Mouse (Mus musculus) hindbrain, embryonic 10.5 days (tissue): Measurements from ENCODE around the gene Padi1. TPM values are rescaled to one million over a fixed set of nuclear protein-coding genes. Genes with fewer than 3 reads are reported as not detected.
A peak's percentile ranks its signal among the peaks of the same experiment; 100 is the strongest.

Experiments used
- DNase-seq: peaks from one replicate; pipeline ENCODE4 v3.0.0-alpha.2; 2017; ENCODE audit warnings: low spot score
- H3K27ac ChIP-seq: fragments of 300-500 bp; sonication (generic); 2 replicates; pipeline ENCODE4 v1.5.1; 2016; ENCODE audit warnings: mild to moderate bottlenecking, moderate library complexity
- H3K27me3 ChIP-seq: fragments of 300-500 bp; sonication (generic); 2 replicates; pipeline ENCODE4 v1.6.1; 2016; ENCODE audit warnings: mild to moderate bottlenecking; ENCODE audit not compliant: poor library complexity, insufficient read depth, severe bottlenecking
- H3K36me3 ChIP-seq: fragments of 300-500 bp; sonication (generic); 2 replicates; pipeline ENCODE4 v1.6.1; 2016; ENCODE audit warnings: mild to moderate bottlenecking, moderate library complexity
- H3K4me1 ChIP-seq: fragments of 300-500 bp; sonication (generic); replicated peaks from 2 replicates; pipeline ENCODE4 v1.6.1; 2016; ENCODE audit warnings: mild to moderate bottlenecking
- H3K4me3 ChIP-seq: fragments of 300-500 bp; sonication (generic); 2 replicates; pipeline ENCODE4 v1.5.1; 2016; ENCODE audit warnings: mild to moderate bottlenecking, moderate library complexity
- H3K9me3 ChIP-seq: fragments of 300-500 bp; sonication (generic); 2 replicates; pipeline ENCODE4 v1.6.1; 2016; ENCODE audit warnings: mild to moderate bottlenecking, moderate library complexity
- WGBS: fragments of 180-500 bp; shearing (Covaris S2); methylation state at CpG from one replicate; pipeline ENCODE4 v1.1.7; 2016; 5-methylcytosine and 5-hydroxymethylcytosine counted together
- polyA plus RNA-seq: library from polyadenylated mRNA; unstranded; fragments of >200 nt; fragmentation: Nextera tagmentation; extraction: Ambion mirVana; gene quantifications from 2 replicates; pipeline ENCODE4 v1.2.1, GENCODE M21; 2016

The Padi1 gene
- polyA plus RNA-seq, 1 experiment from 2014 or later = 0.07 TPM

GRCm38 (mm10) chr4:140876681-140877080, 31.1 kb upstream of the Padi1 start:
- DNase-seq = no peak
- H3K4me1 ChIP-seq = peaks cover 10% of the 10 kb centered on the region; the same call in 1 of the 2 replicates
- H3K27me3 ChIP-seq = no peaks in the 10 kb centered on the region
- H3K4me3 ChIP-seq = no peak overlapping the region
- H3K36me3 ChIP-seq = no peaks in the 10 kb centered on the region
- peaks cover 17% of the 10 kb centered on the region for H3K9me3 ChIP-seq
- H3K27ac ChIP-seq = no peak overlapping the region
- 71% methylated on average over 6 of the region's 6 CpGs for WGBS

- 89% methylated on average over 8 of the region's 8 CpGs for WGBS
Measured at GRCm38 (mm10) chr4:140876161-140876560, 30.6 kb upstream of the Padi1 start.

GRCm38 (mm10) chr4:140873011-140873410, 27.4 kb upstream of the Padi1 start:
- peaks cover 15% of the 10 kb centered on the region for H3K27me3 ChIP-seq
- H3K9me3 ChIP-seq = peaks cover 17% of the 10 kb centered on the region
- 65% methylated on average over 11 of the region's 11 CpGs for WGBS
- no peak for DNase-seq
- H3K4me1 ChIP-seq = peaks cover 19% of the 10 kb centered on the region
- H3K36me3 ChIP-seq = no peaks in the 10 kb centered on the region
- H3K4me3 ChIP-seq = no peak overlapping the region
- no peak overlapping the region for H3K27ac ChIP-seq

More at GRCm38 (mm10) chr4:140876161-140876560, 30.6 kb upstream of the Padi1 start:
- DNase-seq = no peak
- Histone ChIP-seq H3K9me3 (peaks cover 17% of the 10 kb centered on the region), H3K4me3 (no peak overlapping the region), H3K4me1 (peaks cover 10% of the 10 kb centered on the region; the same call in 1 of the 2 replicates), H3K27me3 (no peaks in the 10 kb centered on the region), H3K36me3 (no peaks in the 10 kb centered on the region), H3K27ac (no peak overlapping the region)

- DNase-seq = no peak
- no peak overlapping the region for H3K4me3 ChIP-seq
- peaks cover 17% of the 10 kb centered on the region for H3K9me3 ChIP-seq
- peaks cover 19% of the 10 kb centered on the region for H3K4me1 ChIP-seq
- no peak overlapping the region for H3K27ac ChIP-seq
- no peaks in the 10 kb centered on the region for H3K36me3 ChIP-seq
- WGBS = 78% methylated on average over 5 of the region's 5 CpGs
- H3K27me3 ChIP-seq = peaks cover 17% of the 10 kb centered on the region
Measured at GRCm38 (mm10) chr4:140872686-140872992, 27.1 kb upstream of the Padi1 start.

- no peak overlapping the region for H3K27ac ChIP-seq
- WGBS = 93% methylated on average over 8 of the region's 8 CpGs
Measured at GRCm38 (mm10) chr4:140871851-140872685, 26.5 kb upstream of the Padi1 start.

GRCm38 (mm10) chr4:140871376-140871775, 25.8 kb upstream of the Padi1 start:
- no peak for DNase-seq
- no peak overlapping the region for H3K27ac ChIP-seq
- peaks cover 21% of the 10 kb centered on the region for H3K4me1 ChIP-seq
- H3K36me3 ChIP-seq = no peaks in the 10 kb centered on the region
- peaks cover 17% of the 10 kb centered on the region for H3K9me3 ChIP-seq
- H3K4me3 ChIP-seq = no peak overlapping the region
- H3K27me3 ChIP-seq = peaks cover 20% of the 10 kb centered on the region
- WGBS = 84% methylated on average over 3 of the region's 3 CpGs

More at GRCm38 (mm10) chr4:140871851-140872685, 26.5 kb upstream of the Padi1 start:
- DNase-seq = no peak
- Histone ChIP-seq H3K36me3 (no peaks in the 10 kb centered on the region), H3K4me1 (peaks cover 21% of the 10 kb centered on the region), H3K9me3 (peaks cover 17% of the 10 kb centered on the region), H3K27me3 (peaks cover 20% of the 10 kb centered on the region), H3K4me3 (no peak overlapping the region)

GRCm38 (mm10) chr4:140870876-140871275, 25.3 kb upstream of the Padi1 start:
- H3K36me3 ChIP-seq = no peaks in the 10 kb centered on the region
- peaks cover 17% of the 10 kb centered on the region for H3K9me3 ChIP-seq
- H3K4me1 ChIP-seq = peaks cover 21% of the 10 kb centered on the region
- 79% methylated on average over 7 of the region's 7 CpGs for WGBS
- peaks cover 20% of the 10 kb centered on the region for H3K27me3 ChIP-seq
- no peak overlapping the region for H3K4me3 ChIP-seq
- 0 out of 2 replicates have a peak overlapping the region, but pooled peaks have one; percentile 3 for H3K27ac ChIP-seq
- DNase-seq = no peak

GRCm38 (mm10) chr4:140869945-140870344, 24.4 kb upstream of the Padi1 start:
- H3K4me3 ChIP-seq = no peak overlapping the region
- no peak overlapping the region for H3K27ac ChIP-seq
- DNase-seq = no peak
- no peaks in the 10 kb centered on the region for H3K36me3 ChIP-seq
- H3K4me1 ChIP-seq = peaks cover 21% of the 10 kb centered on the region
- peaks cover 17% of the 10 kb centered on the region for H3K9me3 ChIP-seq
- H3K27me3 ChIP-seq = peaks cover 20% of the 10 kb centered on the region
- WGBS = 91% methylated on average over 8 of the region's 8 CpGs

GRCm38 (mm10) chr4:140868484-140869190, 23.1 kb upstream of the Padi1 start:
- peak overlapping the region; percentile 28 for H3K4me3 ChIP-seq

GRCm38 (mm10) chr4:140862036-140862650, 16.6 kb upstream of the Padi1 start:
- H3K4me3 ChIP-seq = no peak overlapping the region
- DNase-seq = no peak
- 85% methylated on average over 11 of the region's 11 CpGs for WGBS
- H3K4me1 ChIP-seq = peaks cover 11% of the 10 kb centered on the region
- 0 out of 2 replicates have a peak overlapping the region, but pooled peaks have one; percentile 56 for H3K27ac ChIP-seq
- H3K9me3 ChIP-seq = no peaks in the 10 kb centered on the region
- H3K27me3 ChIP-seq = 0 out of 2 replicates have a peak, but pooled peaks cover 3% of the 10 kb centered on the region
- no peaks in the 10 kb centered on the region for H3K36me3 ChIP-seq

More at GRCm38 (mm10) chr4:140868484-140869190, 23.1 kb upstream of the Padi1 start:
- Histone ChIP-seq H3K27ac (peak overlapping the region; percentile 59), H3K4me1 (peaks cover 21% of the 10 kb centered on the region), H3K36me3 (no peaks in the 10 kb centered on the region), H3K27me3 (peaks cover 20% of the 10 kb centered on the region), H3K9me3 (peaks cover 11% of the 10 kb centered on the region)
- peak; percentile 46 for DNase-seq
- 4% methylated on average over 14 of the region's 14 CpGs for WGBS

GRCm38 (mm10) chr4:140860767-140861147, 15.2 kb upstream of the Padi1 start:
- peak overlapping the region; percentile 51; the same call in 1 of the 2 replicates for H3K27ac ChIP-seq
- no peak overlapping the region for H3K4me3 ChIP-seq
- DNase-seq = no peak
- H3K4me1 ChIP-seq = peaks cover 14% of the 10 kb centered on the region
- no peaks in the 10 kb centered on the region for H3K36me3 ChIP-seq
- WGBS = 87% methylated on average over 7 of the region's 7 CpGs
- 0 out of 2 replicates have a peak, but pooled peaks cover 3% of the 10 kb centered on the region for H3K27me3 ChIP-seq
- H3K9me3 ChIP-seq = no peaks in the 10 kb centered on the region

- Histone ChIP-seq H3K36me3 (no peaks in the 10 kb centered on the region), H3K4me3 (no peak overlapping the region), H3K27me3 (0 out of 2 replicates have a peak, but pooled peaks cover 3% of the 10 kb centered on the region), H3K27ac (0 out of 2 replicates have a peak overlapping the region, but pooled peaks have one; percentile 51), H3K9me3 (no peaks in the 10 kb centered on the region), H3K4me1 (peaks cover 14% of the 10 kb centered on the region)
- WGBS = 64% methylated on average over 7 of the region's 7 CpGs
- DNase-seq = no peak
Measured at GRCm38 (mm10) chr4:140860125-140860766, 14.7 kb upstream of the Padi1 start.
